Mouse (Mus musculus): Measurements from ENCODE around the gene Snrpd2.

- TF ChIP-seq CTCF (IDR thresholded peaks at IDR 0.05; ENCODE audit: borderline replicate concordance, control insufficient read depth, extremely low read depth, insufficient read depth, low read length, poor library complexity): no peak
- TF ChIP-seq POLR2A (IDR thresholded peaks at IDR 0.05; ENCODE audit: control insufficient read depth, extremely low read depth, insufficient read depth, low read length, poor library complexity): no peak
Measured at GRCm38 (mm10) chr7:19119083-19119482, 30.4 kb upstream of the Snrpd2 start.
